Mouse (Mus musculus) small intestine, adult 2 months (tissue): Measurements from ENCODE around the gene 9030025P20Rik. TPM values are rescaled to one million over a fixed set of nuclear protein-coding genes. Genes with fewer than 3 reads are reported as not detected.
A peak's percentile ranks its signal among the peaks of the same experiment; 100 is the strongest.

ENCODE experiments used
- H3K27ac ChIP-seq: fragments of 200-500 bp; 2 replicates; pipeline ENCODE4 v1.5.1; 2012; ENCODE audit warnings: low read depth, low read length, control low read depth, inconsistent platforms; ENCODE audit not compliant: insufficient read depth
- H3K27me3 ChIP-seq: fragments of 200-500 bp; 2 replicates; pipeline ENCODE4 v1.6.1; 2012; ENCODE audit warnings: mild to moderate bottlenecking, moderate library complexity, low read length, inconsistent platforms; ENCODE audit not compliant: control insufficient read depth, insufficient read depth
- H3K36me3 ChIP-seq: fragments of 200-500 bp; 2 replicates; pipeline ENCODE4 v1.6.1; 2012; ENCODE audit warnings: mild to moderate bottlenecking, low read length, control low read depth, inconsistent platforms; ENCODE audit not compliant: control insufficient read depth, insufficient read depth
- H3K4me1 ChIP-seq: fragments of 200-500 bp; 2 replicates; pipeline ENCODE4 v1.6.1; 2012; ENCODE audit warnings: low read length, inconsistent platforms, mixed read lengths; ENCODE audit not compliant: control insufficient read depth, insufficient read depth, insufficient read length
- H3K4me3 ChIP-seq: fragments of 200-500 bp; 2 replicates; pipeline ENCODE4 v1.5.1; 2012; ENCODE audit warnings: low read depth, mild to moderate bottlenecking, control low read depth, inconsistent platforms, low read length, moderate library complexity
- CTCF ChIP-seq: fragments of 200-500 bp; IDR thresholded peaks from 2 replicates; pipeline ENCODE4 v1.5.1; 2012; ENCODE audit warnings: low read depth, mild to moderate bottlenecking, control low read depth, inconsistent platforms, low read length, moderate library complexity, mixed read lengths; ENCODE audit not compliant: insufficient replicate concordance, insufficient read length; ENCODE audit errors: extremely low read depth
- POLR2A ChIP-seq: fragments of 200-500 bp; IDR thresholded peaks from 2 replicates; pipeline ENCODE4 v1.6.1; 2012; ENCODE audit warnings: low read depth, mild to moderate bottlenecking, control low read depth, inconsistent platforms, low read length, moderate library complexity
- WGBS: fragments of 180-500 bp; shearing (Covaris S2); methylation state at CpG from one replicate; pipeline ENCODE4 v1.1.7; 2018; 5-methylcytosine and 5-hydroxymethylcytosine counted together
- polyA plus RNA-seq: library from polyadenylated mRNA; depleted of rRNA; stranded (reverse); fragments of >200 nt; gene quantifications from 2 replicates; pipeline ENCODE4 v1.2.3, GENCODE M21; 2012

Gene 9030025P20Rik
- polyA plus RNA-seq, 1 experiment, result 6.1 TPM

- Histone ChIP-seq H3K27ac (peak within 1 kb of the TSS; percentile 34), H3K36me3 (peaks cover 5% of the 10 kb centered on the region), H3K4me1 (peaks cover 5% of the 10 kb centered on the region; the same call in 1 of the 2 replicates), H3K4me3 (peak within 1 kb of the TSS; percentile 72), H3K27me3 (no peaks in the 10 kb centered on the region)
- WGBS, result under 1% methylated on average over 54 of the region's 54 CpGs
- no peak for TF ChIP-seq CTCF
- peak; percentile 52 for TF ChIP-seq POLR2A
Measured at GRCm38 (mm10) chr17:14943009-14943728, 35.1 kb upstream of the 9030025P20Rik start, which contains the start of the genes Wdr27 and 1600012H06Rik. Gene Wdr27 (minus strand): TSS chr17:14943158. Gene 1600012H06Rik (plus strand): TSS chr17:14943184.

DNA sequence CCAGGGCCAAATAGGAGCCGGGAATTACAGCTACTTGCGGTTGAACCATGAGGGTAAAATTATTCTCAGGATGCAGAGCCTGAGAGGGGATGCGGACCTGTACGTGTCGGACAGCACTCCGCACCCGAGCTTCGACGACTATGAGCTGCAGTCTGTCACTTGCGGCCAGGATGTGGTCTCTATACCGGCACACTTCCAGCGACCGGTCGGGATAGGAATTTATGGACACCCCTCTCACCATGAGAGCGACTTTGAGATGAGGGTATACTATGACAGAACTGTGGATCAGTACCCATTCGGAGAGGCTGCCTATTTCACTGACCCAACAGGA, 34.6 kb upstream of the 9030025P20Rik start:
- Histone ChIP-seq H3K4me1 (peaks cover 5% of the 10 kb centered on the region; the same call in 1 of the 2 replicates), H3K4me3 (peak overlapping the region; percentile 72), H3K36me3 (peaks cover 8% of the 10 kb centered on the region), H3K27ac (peak overlapping the region; percentile 34; the same call in 1 of the 2 replicates), H3K27me3 (no peaks in the 10 kb centered on the region)
- 6% methylated on average over 16 of the region's 16 CpGs for WGBS
- TF ChIP-seq CTCF (no peak), POLR2A (no peak)

DNA sequence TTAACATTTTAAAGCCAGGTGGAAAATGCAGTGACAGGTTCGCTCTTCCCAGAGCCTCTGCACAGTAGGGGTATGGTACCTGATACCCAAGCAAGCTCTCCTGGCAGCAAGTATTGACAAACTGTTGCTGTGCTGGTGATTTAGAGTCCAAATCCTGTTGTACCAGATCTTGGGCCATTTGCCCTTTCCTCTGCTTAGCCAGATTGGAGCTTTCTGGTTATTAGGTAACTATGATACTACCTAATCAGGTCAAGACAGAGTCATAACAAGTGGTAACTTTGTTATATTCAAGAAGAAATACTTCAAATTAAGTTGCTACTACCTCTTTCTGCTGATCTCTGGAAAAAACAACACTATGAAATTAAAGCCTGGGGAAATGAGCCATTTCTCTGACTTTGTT, 33.7 kb upstream of the 9030025P20Rik start:
- Histone ChIP-seq H3K4me3 (no peak overlapping the region), H3K27ac (no peak overlapping the region), H3K27me3 (no peaks in the 10 kb centered on the region), H3K36me3 (peaks cover 10% of the 10 kb centered on the region), H3K4me1 (peaks cover 5% of the 10 kb centered on the region; the same call in 1 of the 2 replicates)
- no peak for TF ChIP-seq POLR2A
- TF ChIP-seq CTCF, result no peak
- WGBS, result 84% methylated on average over 1 of the region's 1 CpGs

DNA sequence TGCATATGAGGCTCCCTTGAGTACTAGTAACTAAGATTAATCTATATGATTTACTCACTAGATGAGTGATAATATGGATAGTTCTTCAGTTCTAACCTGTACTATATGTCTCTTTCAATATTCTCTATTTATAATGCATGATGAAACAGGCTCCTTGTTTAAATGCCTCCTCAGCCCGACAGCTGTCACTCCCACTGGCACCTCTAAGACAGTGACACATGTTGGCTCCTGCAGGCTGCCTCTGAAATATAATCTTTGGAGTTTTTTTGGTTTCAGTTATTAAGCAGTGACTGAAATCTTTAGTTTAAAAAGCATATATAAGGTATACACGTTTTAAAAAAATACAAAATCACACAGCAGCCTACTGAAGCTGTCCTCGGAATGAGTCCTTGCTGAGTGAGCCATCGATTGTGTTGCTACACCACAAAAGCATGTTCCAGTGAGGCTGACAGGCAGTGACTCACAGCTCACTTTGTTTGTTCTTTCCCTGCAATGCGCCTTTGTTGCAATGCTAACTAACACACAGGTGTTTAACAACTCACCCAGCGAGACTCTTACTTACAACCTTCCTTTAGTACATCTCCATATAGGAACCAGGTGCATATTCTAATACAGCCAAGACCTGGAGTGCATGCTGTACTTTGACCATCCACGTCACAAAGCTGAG, 29.0 kb upstream of the 9030025P20Rik start:
- TF ChIP-seq CTCF (no peak), POLR2A (no peak)
- whole genome bisulfite sequencing, result 79% methylated on average over 7 of the region's 7 CpGs
- H3K27ac ChIP-seq, result no peak overlapping the region
- H3K27me3 ChIP-seq, result no peaks in the 10 kb centered on the region
- no peak overlapping the region for H3K4me3 ChIP-seq
- H3K36me3 ChIP-seq, result peaks cover 33% of the 10 kb centered on the region
- peaks cover 2% of the 10 kb centered on the region; the same call in 1 of the 2 replicates for H3K4me1 ChIP-seq

DNA sequence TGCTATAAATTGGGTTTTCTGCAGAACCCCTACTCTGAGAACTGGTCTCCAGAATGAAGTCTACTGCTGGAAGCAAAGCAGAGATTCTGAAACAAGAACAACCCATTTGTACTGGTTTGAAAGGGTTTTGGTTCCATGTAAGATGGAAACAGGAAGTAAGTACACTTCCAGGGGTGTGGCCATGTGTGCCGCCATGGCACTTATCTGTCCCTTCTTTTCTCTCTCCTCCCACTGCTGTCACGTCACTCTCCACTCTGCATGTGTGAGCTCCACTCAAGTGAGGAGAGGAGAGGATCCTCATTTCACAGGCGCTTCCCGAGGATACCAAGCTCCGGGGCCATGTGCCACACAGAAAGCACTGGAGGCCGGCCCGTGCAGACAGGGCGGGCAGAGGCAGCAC, 24.8 kb upstream of the 9030025P20Rik start:
- TF ChIP-seq CTCF, result no peak
- H3K36me3 ChIP-seq, result peaks cover 30% of the 10 kb centered on the region
- WGBS, result 93% methylated on average over 8 of the region's 8 CpGs

DNA sequence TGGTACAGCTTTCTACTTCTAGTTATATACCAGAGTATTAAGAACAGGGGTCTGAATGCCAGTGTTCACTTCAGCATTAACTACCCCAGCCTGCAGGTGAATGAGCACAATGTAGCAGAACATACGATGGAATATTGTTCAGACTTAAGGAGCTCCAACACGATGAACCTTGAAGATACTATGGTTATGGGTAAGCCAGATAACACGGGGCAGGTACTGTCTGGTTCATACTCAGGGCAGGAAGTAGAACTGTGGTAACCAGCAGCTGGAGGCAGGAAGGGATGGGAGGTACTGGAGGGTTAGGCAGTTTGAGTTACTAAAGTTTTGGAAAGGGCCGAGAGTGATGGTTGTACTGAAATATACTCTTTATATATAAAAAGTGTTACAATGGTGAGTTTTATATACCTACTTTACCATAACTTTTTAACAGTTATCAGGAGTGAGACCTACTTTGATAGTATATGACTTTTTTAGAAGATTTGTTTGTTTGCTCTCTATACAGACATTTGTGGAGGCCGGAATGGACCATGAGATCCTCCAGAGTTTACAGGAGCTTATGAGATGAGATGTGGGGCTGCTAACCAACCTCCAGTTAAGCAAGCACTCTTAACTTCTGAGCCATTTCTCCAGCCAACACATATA, 19.5 kb upstream of the 9030025P20Rik start:
- TF ChIP-seq CTCF, result no peak
- TF ChIP-seq POLR2A, result no peak
- WGBS, result 74% methylated on average over 5 of the region's 5 CpGs

More for the DNA sequence above, 24.8 kb upstream of the 9030025P20Rik start:
- H3K4me3 ChIP-seq, result no peak overlapping the region
- H3K27ac ChIP-seq, result no peak overlapping the region
- H3K4me1 ChIP-seq, result no peaks in the 10 kb centered on the region
- H3K27me3 ChIP-seq, result no peaks in the 10 kb centered on the region

More for the DNA sequence above, 19.5 kb upstream of the 9030025P20Rik start:
- peaks cover 2% of the 10 kb centered on the region; the same call in 1 of the 2 replicates for H3K4me1 ChIP-seq
- no peaks in the 10 kb centered on the region for H3K27me3 ChIP-seq
- peaks cover 9% of the 10 kb centered on the region for H3K36me3 ChIP-seq
- H3K27ac ChIP-seq, result no peak overlapping the region
- H3K4me3 ChIP-seq, result no peak overlapping the region
